Mouse (Mus musculus) layer of hippocampus, adult 8-10 months (tissue): ENCODE measurements at regions not wholly inside any gene's neighbourhood (a gene's known extent, or its start where the extent isn't known, plus 50 kb on each side); places are given as distances from the start of the nearest gene placed in this dataset.

Source experiments
- DNase-seq, 2 experiments: peaks; one replicate each; pipeline ENCODE4 v3.0.0; 2022; ENCODE audit warnings: low spot score in 2 of 2

DNA sequence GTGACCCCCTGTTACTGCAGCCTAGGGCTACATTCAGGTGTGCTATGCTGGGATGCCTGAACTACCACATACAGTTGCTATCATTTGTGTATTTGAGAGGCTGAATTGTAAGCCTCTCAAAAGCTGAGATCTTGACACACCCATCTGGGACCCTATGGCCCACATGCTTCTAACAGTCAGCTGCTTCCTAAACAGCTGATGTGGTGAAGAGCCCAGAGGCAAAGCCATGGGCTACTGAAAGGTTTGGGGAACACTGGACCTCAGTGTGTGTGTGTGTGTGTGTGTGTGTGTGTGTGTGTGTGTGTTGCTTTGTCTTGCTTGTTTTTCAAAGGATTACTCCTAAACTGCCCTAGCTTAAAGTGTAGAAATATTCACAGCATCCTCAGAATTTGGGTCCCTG lies 75.0 kb downstream of the Lbh start:
- no peak for DNase-seq

DNA sequence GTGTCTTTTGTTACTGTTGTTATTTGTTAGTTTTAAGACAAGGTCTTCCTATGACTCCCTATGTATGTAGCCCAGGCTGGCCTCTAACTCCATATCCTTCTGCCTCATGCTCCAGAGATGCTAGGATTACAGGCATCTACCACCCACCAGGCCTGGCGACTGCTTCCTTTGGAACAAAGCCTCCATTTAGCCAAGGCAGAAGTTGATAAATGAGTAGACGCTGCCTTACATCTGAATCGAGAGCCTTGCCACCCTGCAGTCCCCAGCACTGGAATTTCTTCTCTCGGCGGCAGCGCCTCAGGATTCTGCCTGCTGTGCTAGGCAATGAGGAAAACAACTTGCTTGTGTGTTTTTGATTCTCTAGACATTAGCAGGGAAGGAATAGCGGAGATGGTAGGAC lies 75.5 kb downstream of the Lbh start:
- no peak for DNase-seq

DNA sequence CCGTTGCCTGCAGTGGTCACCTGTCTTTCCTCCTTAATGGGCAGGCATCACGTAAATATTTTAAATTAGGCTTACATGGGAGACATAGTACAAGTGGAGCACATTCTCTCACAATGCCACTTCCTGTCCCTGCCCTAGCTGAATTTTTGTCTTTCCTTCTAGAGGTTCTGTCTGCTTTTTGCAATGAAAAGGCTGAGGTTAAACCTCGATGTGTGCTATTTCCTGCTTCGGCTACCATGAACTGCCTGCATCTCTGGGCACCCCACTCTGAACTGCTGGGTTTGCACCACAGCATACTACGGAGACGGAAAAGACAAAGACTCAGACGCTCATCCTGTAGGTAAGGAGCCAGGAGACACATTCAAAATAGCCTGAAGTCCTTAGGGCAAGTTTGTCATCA lies 78.4 kb downstream of the Lbh start:
- no peak for DNase-seq

- DNase-seq = no peak
These were observed 79.3 kb downstream of the Lbh start for GRCm38 (mm10) chr17:72997301-72997921.

GRCm38 (mm10) chr17:73005100-73005499 lies 87.0 kb downstream of the Lbh start:
- no peak for DNase-seq

- peak in 1 of 2 experiments; percentile 45 for DNase-seq
These were observed 90.8 kb downstream of the Lbh start for GRCm38 (mm10) chr17:73008901-73009300.

GRCm38 (mm10) chr17:73009962-73010361 lies 91.9 kb downstream of the Lbh start:
- no peak for DNase-seq

- DNase-seq = no peak
These were observed 94.3 kb downstream of the Lbh start for GRCm38 (mm10) chr17:73012356-73012755.

DNA sequence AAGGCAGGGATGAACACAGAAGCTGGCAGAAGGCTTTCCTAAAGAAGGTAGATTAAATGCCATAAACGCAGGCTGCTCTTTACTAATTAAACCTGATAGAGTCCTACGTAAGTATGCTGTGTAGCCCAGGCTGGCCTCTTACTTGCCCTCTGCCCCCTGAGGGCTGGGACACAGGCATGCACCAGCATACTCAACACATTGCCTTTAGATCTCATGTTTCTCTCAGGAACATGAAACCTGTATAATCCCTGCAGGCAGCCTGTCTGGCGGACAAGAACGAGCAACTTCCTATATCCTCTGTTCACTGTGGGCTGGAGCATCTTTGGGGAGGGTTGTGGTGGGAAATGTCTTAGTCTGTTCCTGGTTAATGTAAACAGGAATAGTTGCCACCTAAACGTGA lies 94.8 kb upstream of the Lclat1 start:
- DNase-seq = no peak

GRCm38 (mm10) chr17:73014090-73014853 lies 93.5 kb upstream of the Lclat1 start:
- DNase-seq = no peak

- no peak for DNase-seq
These were observed 90.6 kb upstream of the Lclat1 start for GRCm38 (mm10) chr17:73017173-73017572.

DNA sequence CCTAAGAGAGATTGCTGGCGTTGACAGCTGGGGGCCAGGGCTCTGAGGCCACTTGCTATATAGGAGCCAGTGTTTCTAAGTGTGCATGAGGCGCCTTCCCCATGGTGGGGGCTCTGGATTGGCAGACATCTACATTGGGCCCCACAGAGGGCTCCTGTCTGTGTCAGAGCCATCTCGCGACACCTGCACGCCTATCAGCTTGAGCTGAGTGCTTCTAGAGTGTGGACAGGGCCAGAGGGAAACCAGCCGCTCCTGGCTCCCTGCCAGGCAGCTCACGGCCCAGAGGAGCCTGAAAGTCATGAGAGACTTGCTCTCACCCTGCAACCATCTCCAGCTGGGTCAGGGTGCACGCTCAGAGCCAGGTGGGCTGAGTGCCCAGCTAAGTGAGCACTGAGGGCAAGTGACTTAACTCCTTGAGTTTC lies 85.1 kb upstream of the Lclat1 start:
- no peak for DNase-seq

GRCm38 (mm10) chr17:73023362-73024107 lies 84.2 kb upstream of the Lclat1 start:
- DNase-seq = no peak

DNA sequence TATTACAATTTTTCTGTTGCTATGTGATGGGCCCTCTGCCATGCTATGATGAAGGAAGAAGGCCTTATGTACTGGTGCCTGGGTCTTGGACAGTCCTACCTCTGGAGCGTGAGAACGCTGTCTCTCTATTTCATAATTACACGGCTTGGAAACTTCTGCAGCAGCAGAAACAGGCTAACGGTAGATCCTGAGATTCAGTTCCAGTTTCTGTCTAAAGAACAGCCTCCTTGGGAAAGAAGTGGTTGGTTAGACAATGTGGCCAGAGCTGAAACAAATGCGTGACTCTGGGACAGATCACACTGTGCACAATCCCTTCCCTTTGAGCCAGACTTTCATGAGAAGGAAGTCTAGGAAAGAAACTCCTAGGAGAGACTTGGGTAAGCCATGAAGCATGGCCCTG lies 80.7 kb upstream of the Lclat1 start:
- no peak for DNase-seq

DNA sequence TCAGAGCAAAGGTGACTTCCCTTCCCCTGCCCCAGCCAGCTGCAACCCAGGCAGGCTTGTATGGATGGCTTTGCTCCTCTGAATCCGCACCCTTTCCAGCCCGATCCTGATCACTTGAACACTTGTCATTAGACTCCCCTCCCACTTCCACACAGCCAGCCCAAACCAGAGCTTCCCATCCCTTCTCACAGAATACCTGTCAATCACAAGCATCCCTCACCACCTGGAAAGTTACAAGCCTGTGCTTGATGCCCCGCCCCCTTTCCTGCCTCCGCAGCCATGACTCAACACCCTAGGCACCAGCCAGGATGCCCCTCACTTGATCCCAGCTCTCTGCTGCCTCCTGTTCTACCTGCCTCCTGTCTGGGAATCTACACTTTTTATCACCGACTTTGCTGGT lies 76.0 kb upstream of the Lclat1 start:
- no peak for DNase-seq

DNA sequence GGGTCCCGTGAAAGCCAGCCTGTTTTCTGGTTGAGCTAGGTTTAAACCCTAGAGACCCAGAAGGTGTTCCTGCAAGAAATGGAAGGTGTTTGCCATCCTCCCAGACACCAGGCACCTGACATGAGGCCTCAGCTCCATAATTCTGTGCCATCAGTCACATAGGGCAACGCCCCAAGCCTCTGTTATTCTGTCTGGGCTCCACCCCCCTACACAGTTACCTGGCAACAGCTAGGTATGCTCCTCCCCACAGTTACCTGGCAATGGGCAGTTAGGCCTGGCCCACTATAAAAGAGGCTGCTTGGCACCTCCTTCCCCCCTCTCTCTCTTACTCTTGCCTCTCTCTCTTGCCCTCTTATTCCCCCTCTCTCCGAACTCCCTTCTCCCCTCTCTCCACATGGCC lies 75.5 kb upstream of the Lclat1 start:
- no peak for DNase-seq

DNA sequence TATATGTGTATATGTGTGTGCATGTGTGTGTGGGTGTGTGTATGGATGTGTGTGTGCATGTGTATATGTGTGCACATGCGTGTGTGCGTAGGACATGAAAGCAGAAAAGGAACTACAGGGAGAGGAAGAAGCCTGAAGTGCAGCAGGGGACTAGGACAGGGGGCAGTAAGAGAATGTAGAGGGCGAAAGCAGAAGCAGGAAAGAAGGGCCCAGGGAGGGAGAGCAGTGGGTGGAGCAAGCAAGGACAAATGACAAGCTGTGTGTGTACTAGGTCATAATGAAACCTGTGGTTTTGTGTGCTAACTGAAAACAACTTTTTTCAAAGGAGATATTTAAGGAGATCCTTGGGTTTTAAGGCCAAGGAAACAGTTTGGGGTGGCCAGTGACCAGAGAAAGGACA lies 73.4 kb upstream of the Lclat1 start:
- no peak for DNase-seq

DNA sequence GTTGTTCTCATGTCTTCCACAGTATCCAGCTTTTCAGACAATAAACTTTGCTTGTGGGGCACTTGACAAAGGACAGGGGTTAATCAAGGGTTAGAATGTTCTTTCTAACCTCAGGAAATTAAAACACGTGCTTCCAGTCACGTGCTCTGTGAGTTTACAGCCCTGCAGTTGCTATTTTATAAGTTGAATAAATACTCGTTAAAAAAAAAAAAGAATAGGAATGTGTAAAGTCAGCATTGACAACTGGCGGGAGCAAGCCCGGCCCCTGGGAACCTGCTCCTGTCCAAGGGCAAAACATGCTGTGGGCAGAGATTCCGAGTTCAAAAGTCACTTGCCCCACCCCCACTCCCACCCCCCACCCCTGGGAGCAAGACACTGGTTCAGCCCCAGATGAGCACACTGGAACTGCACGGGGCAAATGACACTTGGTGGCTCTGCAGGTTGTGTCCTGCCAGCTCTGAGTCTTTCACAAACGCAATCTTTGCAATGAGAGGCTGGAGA lies 72.8 kb upstream of the Lclat1 start:
- no peak for DNase-seq

- DNase-seq = no peak
These were observed 70.9 kb upstream of the Lclat1 start for GRCm38 (mm10) chr17:73036845-73037244.

DNA sequence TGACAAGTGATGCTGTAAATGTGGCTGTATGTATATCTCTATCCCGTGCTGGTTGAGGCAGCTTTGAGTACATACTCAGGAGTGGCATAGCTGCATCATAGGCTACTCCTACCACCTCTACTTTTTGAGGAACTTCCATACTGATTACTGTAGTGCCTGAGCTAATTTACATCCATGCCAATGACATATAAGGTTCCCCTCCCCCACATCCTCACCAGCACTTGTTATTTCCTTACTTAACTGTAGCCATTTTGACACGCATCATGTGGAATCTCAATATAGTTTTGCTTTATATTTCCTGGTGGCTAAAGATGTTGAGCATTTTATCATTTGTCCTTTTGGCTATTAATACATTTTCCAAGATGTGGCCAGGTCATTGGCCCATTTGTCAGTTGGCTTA lies 69.2 kb upstream of the Lclat1 start:
- DNase-seq = no peak

DNA sequence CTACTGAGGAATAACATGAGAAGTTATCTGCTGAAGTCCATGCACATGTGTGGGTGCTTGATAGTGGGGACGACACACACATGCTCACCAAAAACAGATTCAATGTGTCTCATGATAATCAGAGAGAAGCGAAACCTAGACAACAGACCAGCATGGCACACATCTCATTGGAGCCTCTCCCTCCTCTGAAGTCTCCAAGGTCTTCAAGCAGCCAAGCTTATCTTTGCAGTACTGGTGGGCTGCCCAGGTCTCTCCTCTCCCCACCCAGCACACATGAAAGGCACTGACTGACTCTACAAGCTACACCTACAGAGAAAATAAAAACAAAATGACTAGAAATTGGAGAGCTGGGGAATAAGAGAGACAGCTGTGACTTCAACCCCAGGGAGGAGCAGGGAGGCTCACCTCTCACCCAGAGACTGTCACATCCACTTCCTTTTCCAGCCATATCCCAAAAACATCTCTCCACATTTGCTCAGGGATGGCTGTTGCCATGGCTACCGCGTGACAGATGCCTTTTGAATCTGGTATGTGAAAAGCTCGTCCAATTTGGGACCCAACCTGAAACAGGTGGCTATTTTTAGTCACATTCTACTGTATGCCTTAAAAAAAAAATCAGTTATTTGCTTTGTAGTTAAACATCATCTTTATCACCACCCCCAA lies 62.7 kb upstream of the Lclat1 start:
- DNase-seq = peak; percentile 44 to 53

GRCm38 (mm10) chr17:73046985-73047384 lies 60.8 kb upstream of the Lclat1 start:
- DNase-seq = no peak
